Mouse (Mus musculus) forebrain, embryonic 14.5 days (tissue): ENCODE results near the gene Mcf2l. TPM values are rescaled to one million over a fixed set of nuclear protein-coding genes. Genes with fewer than 3 reads are reported as not detected.

Experiments
- ATAC-seq: fragments of 200-750 bp; cut with Nextera tagmentation; 2 replicates; pipeline ENCODE4 v1.8.0; 2017; ENCODE audit warnings: mild to moderate bottlenecking, moderate library complexity
- DNase-seq: peaks from one replicate; pipeline ENCODE4 v3.0.0-alpha.2; 2015; ENCODE audit warnings: low spot score
- H3K27ac ChIP-seq: fragments of 300-500 bp; sonication (generic); 2 replicates; pipeline ENCODE4 v1.5.1; 2014; ENCODE audit warnings: low read depth, mild to moderate bottlenecking, control low read depth, low read length, moderate library complexity
- H3K27me3 ChIP-seq: fragments of 300-500 bp; sonication (generic); replicated peaks from 2 replicates; pipeline ENCODE4 v1.6.1; 2014; ENCODE audit warnings: low read length, control low read depth, mixed read lengths; ENCODE audit not compliant: control insufficient read depth, insufficient read depth
- H3K36me3 ChIP-seq: fragments of 300-500 bp; sonication (generic); 2 replicates; pipeline ENCODE4 v1.6.1; 2014; ENCODE audit warnings: low read length, control low read depth; ENCODE audit not compliant: control insufficient read depth, insufficient read depth
- H3K4me1 ChIP-seq: fragments of 300-500 bp; sonication (generic); 2 replicates; pipeline ENCODE4 v1.6.1; 2014; ENCODE audit warnings: antibody characterized with exemption, low read length, control low read depth; ENCODE audit not compliant: control insufficient read depth, insufficient read depth
- H3K4me2 ChIP-seq: fragments of 300-500 bp; sonication (generic); 2 replicates; pipeline ENCODE4 v1.6.1; 2014; ENCODE audit warnings: mild to moderate bottlenecking, control low read depth, low read length
- H3K4me3 ChIP-seq: fragments of 300-500 bp; sonication (generic); 2 replicates; pipeline ENCODE4 v1.5.1; 2014; ENCODE audit warnings: low read depth, low read length, control low read depth
- H3K9ac ChIP-seq: fragments of 300-500 bp; sonication (generic); 2 replicates; pipeline ENCODE4 v1.6.1; 2014; ENCODE audit warnings: mild to moderate bottlenecking, low read length, control low read depth, moderate library complexity
- H3K9me3 ChIP-seq: fragments of 300-500 bp; sonication (generic); replicated peaks from 2 replicates; pipeline ENCODE4 v1.6.1; 2016; ENCODE audit warnings: low read length, control low read depth, mixed read lengths; ENCODE audit not compliant: control insufficient read depth
- WGBS: fragments of 180-500 bp; shearing (Covaris S2); extraction: QIAGEN DNeasy Blood & Tissue Kit; methylation state at CpG from one replicate; pipeline ENCODE4 v1.1.7; 2014; 5-methylcytosine and 5-hydroxymethylcytosine counted together
- microRNA-seq: library from miRNA; unstranded; fragments of <30 nt; microRNA quantifications from one replicate; pipeline ENCODE4, GENCODE M21; 2016
- polyA plus RNA-seq: library from polyadenylated mRNA; unstranded; fragments of >200 nt; fragmentation: Nextera tagmentation; extraction: Ambion mirVana; gene quantifications from 2 replicates; pipeline ENCODE4 v1.2.1, GENCODE M21; 2014

The Mcf2l gene
- polyA plus RNA-seq, 1 experiment from 2014 or later = 85.2 TPM

GRCm38 (mm10) chr8:13060441-13061150 lies 187.0 kb downstream of the Mcf2l start, which contains the start of gene Proz:
Gene Proz, plus strand, starts transcription at chr8:13060914.
- 86% methylated on average over 17 of the region's 17 CpGs for WGBS
- no peak within 1 kb of the TSS for H3K9ac ChIP-seq
- ATAC-seq (no peak), DNase-seq (no peak)
- H3K27me3 ChIP-seq = no peaks in the 10 kb centered on the region
- no peaks in the 10 kb centered on the region for H3K9me3 ChIP-seq
- no peak within 1 kb of the TSS for H3K4me3 ChIP-seq
- no peaks in the 10 kb centered on the region for H3K4me1 ChIP-seq
- H3K27ac ChIP-seq = no peak within 1 kb of the TSS
- H3K4me2 ChIP-seq = no peak within 1 kb of the TSS
- no peaks in the 10 kb centered on the region for H3K36me3 ChIP-seq

DNA sequence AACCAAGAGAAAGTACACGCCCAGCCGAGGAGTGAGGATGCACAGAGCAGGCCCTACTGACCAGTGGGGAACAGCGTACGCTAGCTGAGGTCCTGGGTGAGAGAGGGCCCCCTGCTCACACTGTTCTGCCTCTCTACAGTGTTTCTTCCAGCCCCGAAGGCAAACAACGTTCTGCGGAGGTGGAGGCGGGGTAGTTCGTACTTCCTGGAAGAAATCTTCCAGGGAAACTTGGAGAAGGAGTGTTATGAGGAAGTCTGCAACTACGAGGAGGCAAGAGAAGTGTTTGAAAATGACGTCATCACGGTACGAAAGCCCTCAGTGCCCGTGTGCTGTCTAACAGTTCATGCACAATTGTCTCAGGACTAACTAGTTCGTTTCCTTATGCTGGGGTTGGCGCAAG lies 189.5 kb downstream of the Mcf2l start:
- no peaks in the 10 kb centered on the region for H3K27me3 ChIP-seq
- 80% methylated on average over 16 of the region's 16 CpGs for WGBS
- no peaks in the 10 kb centered on the region for H3K9me3 ChIP-seq
- ATAC-seq (no peak), DNase-seq (no peak)
- no peaks in the 10 kb centered on the region for H3K4me1 ChIP-seq
- no peak overlapping the region for H3K4me3 ChIP-seq
- H3K4me2 ChIP-seq = no peak overlapping the region
- H3K36me3 ChIP-seq = no peaks in the 10 kb centered on the region
- H3K9ac ChIP-seq = no peak overlapping the region
- no peak overlapping the region for H3K27ac ChIP-seq

Small RNAs within 50 kb of the gene (microRNA-seq; reads per million reads assigned to microRNA genes)
- 0.66 reads per million for gene Gm38671

Other genes with a start within 250 kb of the Mcf2l start
- gene Tubgcp3, start 201.6 kb upstream of the Mcf2l start, polyA plus RNA-seq = 47.3 and 51.8 TPM in 2 replicates
- 9.1 and 10.8 TPM in 2 replicates for gene Atp11a, start 116.8 kb upstream of the Mcf2l start, polyA plus RNA-seq
- gene F7, start 152.2 kb downstream of the Mcf2l start, polyA plus RNA-seq = not detected in 2 replicates
- gene F10, start 163.5 kb downstream of the Mcf2l start, polyA plus RNA-seq = 0.15 TPM in 1 of 2 replicates, not detected in the other
- gene Proz, start 187.1 kb downstream of the Mcf2l start, polyA plus RNA-seq = 1.3 and 1.6 TPM in 2 replicates
- gene Pcid2, start 231.7 kb downstream of the Mcf2l start, polyA plus RNA-seq = 35.6 and 39.8 TPM in 2 replicates
- 66.4 and 72.0 TPM in 2 replicates for gene Cul4a, start 231.8 kb downstream of the Mcf2l start, polyA plus RNA-seq